Mouse (Mus musculus) megakaryocyte, embryonic 14.5 days (primary cell): ENCODE results near the gene Fads1.

Source experiments
- FLI1 ChIP-seq: IDR thresholded peaks from 2 replicates; pipeline ENCODE4 v1.6.1; 2012; ENCODE audit warnings: low read length, inconsistent platforms, mixed read lengths
- GATA1 ChIP-seq: IDR thresholded peaks from 3 replicates; pipeline ENCODE4 v1.6.1; 2012; ENCODE audit warnings: mixed read lengths, low read length, inconsistent platforms, borderline replicate concordance

DNA sequence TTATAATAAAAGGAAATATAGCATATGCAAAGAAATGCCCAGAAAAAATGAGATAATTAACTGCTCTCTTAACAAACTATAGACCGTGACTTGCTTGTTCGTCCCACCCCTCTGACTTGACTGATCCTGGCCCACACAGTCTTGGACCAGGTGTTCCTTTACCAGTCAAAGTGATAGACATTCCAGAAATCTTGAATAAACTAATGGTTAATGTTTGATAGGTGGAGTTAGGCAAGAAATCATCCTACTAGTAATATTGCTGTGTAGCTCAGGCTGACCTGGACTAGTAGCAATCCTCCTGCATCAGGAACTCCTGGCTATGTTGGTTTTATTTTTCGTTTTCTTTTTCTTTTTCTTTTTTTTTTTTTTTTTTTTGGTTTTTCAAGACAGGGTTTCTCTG lies 14.2 kb upstream of the Fads1 start:
- TF ChIP-seq GATA1 (no peak), FLI1 (no peak)
